Mouse (Mus musculus): ENCODE results near the gene Vps8.

DNA sequence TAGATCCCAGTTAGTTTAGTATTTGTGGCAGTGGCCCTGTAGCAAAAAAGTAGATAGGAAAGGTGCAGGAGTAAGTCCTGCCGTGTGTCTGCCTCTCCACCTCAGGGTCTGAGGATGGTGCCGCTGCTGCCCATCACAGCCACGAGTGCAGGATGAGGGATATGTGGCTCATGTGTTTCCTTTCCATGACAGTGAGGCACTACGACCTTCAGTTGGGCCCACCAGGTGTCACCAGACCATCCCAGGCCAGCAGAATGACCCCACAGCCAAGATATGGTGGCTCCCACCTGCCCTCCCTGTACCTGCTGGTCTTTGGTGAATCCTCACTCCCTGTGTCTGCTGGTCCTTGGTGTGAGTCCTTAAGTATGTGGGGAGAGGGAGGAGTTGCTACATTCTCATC lies 228.2 kb downstream of the Vps8 start:
- no peak for TF ChIP-seq CTCF (IDR thresholded peaks at IDR 0.05; ENCODE audit: low read depth, low read length)
- no peak for TF ChIP-seq TAL1 (conservative IDR thresholded peaks at IDR 0.05; ENCODE audit: low read depth, low read length)
- TF ChIP-seq POLR2AphosphoS5 (IDR thresholded peaks at IDR 0.05; ENCODE audit: insufficient replicate concordance, low read depth, low read length), result no peak
- no peak for TF ChIP-seq GATA1 (IDR thresholded peaks at IDR 0.05; ENCODE audit: borderline replicate concordance, low read length)
- TF ChIP-seq GATA2 (IDR thresholded peaks at IDR 0.05; ENCODE audit: borderline replicate concordance, low read depth, low read length), result no peak
